Mouse (Mus musculus) liver, embryonic 14.5 days (tissue): ENCODE measurements around the gene Rin3.

Experiments used
- CTCF ChIP-seq: IDR thresholded peaks from 2 replicates; pipeline ENCODE4 v1.5.1; 2016; ENCODE audit warnings: antibody characterized with exemption, low read depth, control low read depth
- EP300 ChIP-seq: IDR thresholded peaks from 2 replicates; pipeline ENCODE4 v1.6.1; 2016; ENCODE audit warnings: antibody characterized with exemption, low read depth

DNA sequence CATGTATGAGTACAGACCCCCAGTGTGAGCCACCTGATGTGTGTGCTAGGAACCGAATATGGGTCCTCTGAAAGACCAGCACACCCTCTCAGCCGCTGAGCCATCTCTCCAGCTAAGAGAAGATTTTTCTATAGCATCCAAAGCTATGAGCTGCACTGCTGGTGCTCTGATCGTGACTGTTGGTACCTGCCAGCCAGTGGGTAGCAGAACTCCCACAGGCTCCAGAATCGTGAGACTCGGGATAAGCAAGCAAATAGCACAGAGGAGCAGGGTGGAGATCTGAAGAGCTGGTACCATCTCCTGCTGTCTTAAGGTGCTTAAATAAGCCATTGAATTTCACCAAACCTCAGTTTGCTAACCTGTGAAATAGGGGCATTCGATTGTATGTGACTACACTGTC, 34.7 kb upstream of the Rin3 start:
- no peak for TF ChIP-seq EP300
- no peak for TF ChIP-seq CTCF
